Mouse (Mus musculus): ENCODE data around the gene Pyy. TPM values are rescaled to one million over a fixed set of nuclear protein-coding genes. Genes with fewer than 3 reads are reported as not detected.

Gene Pyy
- polyA plus RNA-seq, 1 experiment from 2014 or later: not detected

DNA sequence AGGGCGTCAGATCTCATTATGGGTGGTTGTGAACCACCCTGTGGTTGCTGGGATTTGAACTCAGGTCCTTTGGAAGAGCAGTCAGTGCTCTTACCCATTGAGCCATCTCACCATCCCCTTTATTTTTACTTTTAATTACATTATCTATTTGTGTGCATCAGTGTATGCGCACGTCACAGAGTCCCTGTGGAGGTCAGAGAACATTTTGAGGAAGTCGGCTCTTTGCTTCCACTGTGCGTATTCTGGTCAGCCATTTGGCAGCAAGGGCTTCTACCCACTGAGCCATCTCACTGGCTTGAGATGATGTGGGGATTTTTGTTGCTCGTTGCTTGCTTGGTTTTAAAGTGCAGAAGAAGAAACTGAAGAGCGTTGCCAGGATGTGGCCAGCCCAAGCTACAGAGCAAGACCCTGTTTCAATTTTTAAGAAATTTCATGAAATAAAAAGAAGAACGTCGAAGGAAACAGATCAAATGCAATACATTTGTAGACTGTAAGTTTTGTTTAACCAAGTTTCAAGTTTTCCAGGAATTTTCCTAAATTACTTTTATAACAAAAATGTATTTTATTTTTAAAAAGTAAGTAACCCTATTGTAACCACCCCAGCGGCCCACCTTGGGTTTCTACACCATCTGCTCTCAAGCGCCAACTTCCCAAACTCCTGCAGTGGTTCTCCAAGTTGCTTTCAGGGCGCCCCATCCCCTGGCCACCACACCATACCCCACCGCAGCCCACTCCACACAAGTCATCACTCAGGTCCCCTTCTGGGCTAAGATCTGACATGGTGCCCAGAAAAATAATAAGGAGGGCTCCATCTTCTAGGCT is 30.2 kb upstream of the Pyy start:
- Histone ChIP-seq H3K9ac (replicated peaks) (0 out of 2 replicates have a peak overlapping the region, but pooled peaks have one; percentile 42), H3K27ac (no peak overlapping the region), H3K27me3 (peaks cover 34% of the 10 kb centered on the region), H3K36me3 (no peaks in the 10 kb centered on the region), H3K4me3 (replicated peaks) (peak overlapping the region; percentile 30), H3K4me2 (peak overlapping the region; percentile 61), H3K9me3 (no peaks in the 10 kb centered on the region), H3K4me1 (replicated peaks) (peaks cover 11% of the 10 kb centered on the region)
- WGBS: 46% methylated on average over 13 of the region's 13 CpGs
- ATAC-seq (ENCODE audit: insufficient number of reproducible peaks, insufficient read depth, low FRiP score, low TSS enrichment, low read depth): peak; percentile 16; the same call in 1 of the 2 replicates

DNA sequence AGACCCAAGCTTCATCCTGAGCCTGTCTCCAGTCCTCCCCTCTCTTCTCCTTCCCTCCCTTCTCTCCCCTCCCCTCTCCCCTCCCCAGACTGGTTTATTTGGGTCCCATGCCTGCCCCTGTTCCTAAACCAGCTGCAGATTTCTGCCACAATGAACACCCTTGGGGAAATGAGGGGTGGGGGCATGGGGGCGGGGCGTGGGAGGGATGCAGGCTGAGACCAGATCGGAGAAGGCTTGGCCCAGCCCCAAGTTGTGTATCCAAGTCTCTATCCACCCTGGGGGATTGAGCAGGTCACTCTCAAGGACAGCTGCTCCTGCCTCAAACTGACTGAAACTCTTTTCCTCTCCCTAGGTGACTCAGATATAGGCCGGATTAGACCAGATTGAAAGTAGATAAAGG is 26.9 kb upstream of the Pyy start:
- no peak for ATAC-seq (ENCODE audit: insufficient number of reproducible peaks, insufficient read depth, low FRiP score, low TSS enrichment, low read depth)
- 38% methylated on average over 4 of the region's 4 CpGs for WGBS

GRCm38 (mm10) chr11:102117386-102117785 is 9.8 kb upstream of the Pyy start:
- peaks cover 2% of the 10 kb centered on the region; the same call in 1 of the 2 replicates for H3K9me3 ChIP-seq
- WGBS: 84% methylated on average over 6 of the region's 6 CpGs
- H3K9ac ChIP-seq (replicated peaks): no peak overlapping the region
- H3K27me3 ChIP-seq: peaks cover 17% of the 10 kb centered on the region
- H3K4me1 ChIP-seq (replicated peaks): no peaks in the 10 kb centered on the region
- no peak for ATAC-seq (ENCODE audit: insufficient number of reproducible peaks, insufficient read depth, low FRiP score, low TSS enrichment, low read depth)
- H3K36me3 ChIP-seq: no peaks in the 10 kb centered on the region
- H3K4me2 ChIP-seq: no peak overlapping the region
- no peak overlapping the region for H3K4me3 ChIP-seq (replicated peaks)
- H3K27ac ChIP-seq: no peak overlapping the region

More for the DNA sequence above, 26.9 kb upstream of the Pyy start:
- Histone ChIP-seq H3K4me1 (replicated peaks) (peaks cover 11% of the 10 kb centered on the region), H3K27me3 (peaks cover 26% of the 10 kb centered on the region), H3K27ac (no peak overlapping the region), H3K4me2 (no peak overlapping the region), H3K36me3 (no peaks in the 10 kb centered on the region), H3K9me3 (no peaks in the 10 kb centered on the region), H3K9ac (replicated peaks) (no peak overlapping the region), H3K4me3 (replicated peaks) (no peak overlapping the region)

- Histone ChIP-seq H3K27me3 (peaks cover 17% of the 10 kb centered on the region), H3K4me3 (replicated peaks) (no peak overlapping the region), H3K9ac (replicated peaks) (no peak overlapping the region), H3K27ac (no peak overlapping the region), H3K4me1 (replicated peaks) (no peaks in the 10 kb centered on the region), H3K36me3 (no peaks in the 10 kb centered on the region), H3K4me2 (no peak overlapping the region), H3K9me3 (peaks cover 2% of the 10 kb centered on the region; the same call in 1 of the 2 replicates)
- 76% methylated on average over 8 of the region's 8 CpGs for WGBS
- no peak for ATAC-seq (ENCODE audit: insufficient number of reproducible peaks, insufficient read depth, low FRiP score, low TSS enrichment, low read depth)
Measured at GRCm38 (mm10) chr11:102116241-102116640, 8.6 kb upstream of the Pyy start.

DNA sequence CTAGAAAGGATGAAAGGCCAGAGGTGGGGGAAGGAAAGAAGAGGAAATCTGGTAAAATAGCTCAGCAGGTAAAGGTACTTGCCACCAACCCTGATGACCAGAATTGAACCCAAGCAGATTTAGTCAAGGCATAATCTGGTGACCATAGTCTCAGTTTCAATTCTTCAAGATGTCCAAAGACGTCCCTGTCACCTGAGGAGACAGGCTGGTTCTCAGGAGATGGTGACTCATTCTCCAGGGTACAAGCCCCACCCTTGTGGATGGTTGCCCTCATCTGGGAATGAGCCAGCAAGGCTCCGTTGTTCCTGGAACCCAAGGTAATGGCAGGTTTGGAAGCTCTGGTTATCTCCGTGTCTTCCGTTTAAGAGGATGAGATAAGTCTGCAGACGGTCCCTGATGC is 3.9 kb upstream of the Pyy start:
- H3K4me1 ChIP-seq (replicated peaks): peaks cover 9% of the 10 kb centered on the region
- H3K27ac ChIP-seq: no peak overlapping the region
- WGBS: 70% methylated on average over 5 of the region's 5 CpGs
- no peak for ATAC-seq (ENCODE audit: insufficient number of reproducible peaks, insufficient read depth, low FRiP score, low TSS enrichment, low read depth)
- no peaks in the 10 kb centered on the region for H3K36me3 ChIP-seq
- no peak overlapping the region for H3K4me2 ChIP-seq
- H3K9me3 ChIP-seq: no peaks in the 10 kb centered on the region
- peaks cover 60% of the 10 kb centered on the region for H3K27me3 ChIP-seq
- H3K4me3 ChIP-seq (replicated peaks): no peak overlapping the region
- H3K9ac ChIP-seq (replicated peaks): no peak overlapping the region

DNA sequence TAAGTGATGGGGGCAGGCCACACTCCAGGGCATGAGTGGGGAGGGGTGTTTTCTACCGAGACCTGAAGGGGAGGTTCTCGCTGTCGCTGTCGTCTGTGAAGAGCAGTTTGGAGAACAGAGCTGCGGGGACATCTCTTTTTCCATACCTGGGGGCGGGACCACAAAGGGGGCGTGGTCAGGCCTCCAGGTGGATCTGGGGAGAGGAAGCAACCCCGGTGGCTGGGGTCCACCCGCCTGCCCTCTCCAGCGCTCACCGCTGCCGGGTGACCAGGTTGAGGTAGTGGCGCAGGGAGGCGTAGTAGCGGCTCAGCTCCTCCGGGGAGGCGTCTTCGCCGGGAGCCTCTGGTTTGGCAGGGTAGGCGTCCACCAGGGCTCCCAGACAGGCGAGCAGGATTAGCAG is 721 bp downstream of the Pyy start:
- 2% methylated on average over 21 of the region's 21 CpGs for WGBS
- Histone ChIP-seq H3K27ac (no peak overlapping the region), H3K9me3 (no peaks in the 10 kb centered on the region), H3K36me3 (no peaks in the 10 kb centered on the region), H3K4me1 (replicated peaks) (peaks cover 15% of the 10 kb centered on the region), H3K4me3 (replicated peaks) (peak overlapping the region; percentile 20; the same call in 1 of the 2 replicates), H3K27me3 (peaks cover 88% of the 10 kb centered on the region), H3K4me2 (peak overlapping the region; percentile 42), H3K9ac (replicated peaks) (no peak overlapping the region; the same call in 1 of the 2 replicates)
- no peak for ATAC-seq (ENCODE audit: insufficient number of reproducible peaks, insufficient read depth, low FRiP score, low TSS enrichment, low read depth)

DNA sequence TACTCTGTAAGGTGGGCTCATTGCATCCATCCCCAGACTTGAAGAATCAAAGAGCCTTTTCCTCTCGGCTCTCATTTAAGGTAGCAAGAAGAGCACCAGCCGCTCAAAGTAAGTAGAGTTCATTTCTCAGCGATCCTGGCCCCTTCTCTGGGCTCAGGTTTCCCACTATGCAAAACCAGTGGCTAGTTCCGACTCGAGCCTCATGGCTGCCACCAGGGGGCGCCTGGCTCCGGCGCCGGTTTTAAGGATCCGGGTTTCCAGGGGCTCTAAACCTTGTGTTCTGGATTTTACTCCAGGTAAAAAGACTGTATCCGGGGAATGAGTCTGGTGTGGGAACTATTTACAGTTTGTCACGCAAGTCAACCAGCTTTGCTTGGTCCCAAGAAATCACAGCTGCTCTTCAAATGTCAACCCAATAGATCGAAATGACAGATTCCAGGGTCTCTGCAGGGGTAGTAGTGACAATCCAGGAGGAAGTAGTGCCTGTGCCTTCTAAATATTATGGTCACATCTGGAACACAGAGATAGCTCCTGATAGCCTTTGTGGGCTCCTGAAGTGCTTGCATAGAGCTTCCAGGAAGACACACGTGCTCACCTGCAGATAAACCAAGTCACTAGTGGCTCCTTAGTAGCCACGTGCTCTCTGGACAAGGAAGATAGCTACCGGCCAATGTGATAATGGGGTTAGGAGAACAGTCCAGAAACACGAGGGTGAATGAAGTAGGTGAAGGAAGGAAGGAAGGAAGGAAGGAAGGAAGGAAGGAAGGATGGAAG is 5.0 kb downstream of the Pyy start:
- no peak overlapping the region for H3K4me2 ChIP-seq
- no peaks in the 10 kb centered on the region for H3K9me3 ChIP-seq
- no peak overlapping the region for H3K27ac ChIP-seq
- H3K4me3 ChIP-seq (replicated peaks): no peak overlapping the region
- H3K36me3 ChIP-seq: no peaks in the 10 kb centered on the region
- H3K9ac ChIP-seq (replicated peaks): no peak overlapping the region
- H3K27me3 ChIP-seq: peaks cover 96% of the 10 kb centered on the region
- no peak for ATAC-seq (ENCODE audit: insufficient number of reproducible peaks, insufficient read depth, low FRiP score, low TSS enrichment, low read depth)
- 20% methylated on average over 17 of the region's 17 CpGs for WGBS
- peaks cover 18% of the 10 kb centered on the region for H3K4me1 ChIP-seq (replicated peaks)

GRCm38 (mm10) chr11:102101219-102101618 is 6.4 kb downstream of the Pyy start, which contains the start of gene Ppy:
Gene Ppy (minus strand): TSS chr11:102101319.
- ATAC-seq (ENCODE audit: insufficient number of reproducible peaks, insufficient read depth, low FRiP score, low TSS enrichment, low read depth): no peak
- H3K27ac ChIP-seq: no peak within 1 kb of the TSS
- H3K4me1 ChIP-seq (replicated peaks): peaks cover 23% of the 10 kb centered on the region
- no peak within 1 kb of the TSS for H3K9ac ChIP-seq (replicated peaks)
- no peak within 1 kb of the TSS for H3K4me2 ChIP-seq
- no peak within 1 kb of the TSS for H3K4me3 ChIP-seq (replicated peaks)
- peaks cover 82% of the 10 kb centered on the region for H3K27me3 ChIP-seq
- H3K36me3 ChIP-seq: no peaks in the 10 kb centered on the region
- H3K9me3 ChIP-seq: no peaks in the 10 kb centered on the region
- 85% methylated on average over 4 of the region's 4 CpGs for WGBS

DNA sequence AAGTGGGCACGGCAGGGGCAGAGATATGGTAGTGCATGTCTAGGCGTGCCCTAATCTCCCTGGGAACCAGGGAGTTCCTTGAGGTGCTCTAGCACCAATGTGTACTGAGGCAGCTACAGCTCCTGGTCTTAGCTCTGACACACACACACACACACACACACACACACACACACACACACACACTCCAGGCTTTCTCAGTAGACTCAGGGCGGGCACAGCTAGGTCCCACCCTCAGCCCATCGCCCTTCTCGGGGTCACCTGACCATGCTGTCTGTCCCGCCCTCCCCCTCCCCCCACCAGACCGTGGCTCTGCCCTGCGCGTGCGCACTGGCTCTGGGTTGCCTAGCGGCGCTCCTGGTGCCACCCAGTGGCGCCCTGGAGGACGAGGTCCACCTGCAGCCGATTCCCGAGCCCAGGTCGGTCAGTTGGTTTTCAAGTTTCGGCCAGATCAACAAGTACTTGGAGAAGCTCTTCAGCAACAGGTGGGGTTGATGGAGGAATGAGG is 10.7 kb downstream of the Pyy start:
- no peak overlapping the region for H3K27ac ChIP-seq
- peak overlapping the region; percentile 26 for H3K4me3 ChIP-seq (replicated peaks)
- WGBS: 6% methylated on average over 18 of the region's 18 CpGs
- H3K9me3 ChIP-seq: no peaks in the 10 kb centered on the region
- H3K4me1 ChIP-seq (replicated peaks): peaks cover 18% of the 10 kb centered on the region
- ATAC-seq (ENCODE audit: insufficient number of reproducible peaks, insufficient read depth, low FRiP score, low TSS enrichment, low read depth): peak; percentile 78
- no peaks in the 10 kb centered on the region for H3K36me3 ChIP-seq
- peak overlapping the region; percentile 55 for H3K4me2 ChIP-seq
- peaks cover 42% of the 10 kb centered on the region for H3K27me3 ChIP-seq
- H3K9ac ChIP-seq (replicated peaks): peak overlapping the region; percentile 40; the same call in 1 of the 2 replicates

- Histone ChIP-seq H3K4me3 (replicated peaks) (0 out of 2 replicates have a peak overlapping the region, but pooled peaks have one; percentile 26), H3K4me1 (replicated peaks) (peaks cover 15% of the 10 kb centered on the region; the same call in 1 of the 2 replicates), H3K9me3 (no peaks in the 10 kb centered on the region), H3K27me3 (peaks cover 40% of the 10 kb centered on the region), H3K36me3 (no peaks in the 10 kb centered on the region), H3K27ac (no peak overlapping the region), H3K9ac (replicated peaks) (no peak overlapping the region; the same call in 1 of the 2 replicates), H3K4me2 (peak overlapping the region; percentile 55)
- 66% methylated on average over 5 of the region's 5 CpGs for WGBS
- peak; percentile 7; the same call in 1 of the 2 replicates for ATAC-seq (ENCODE audit: insufficient number of reproducible peaks, insufficient read depth, low FRiP score, low TSS enrichment, low read depth)
Measured at GRCm38 (mm10) chr11:102096446-102096845, 11.2 kb downstream of the Pyy start.

- H3K4me3 ChIP-seq (replicated peaks): no peak overlapping the region
- H3K4me2 ChIP-seq: no peak overlapping the region
- no peak overlapping the region; the same call in 1 of the 2 replicates for H3K9ac ChIP-seq (replicated peaks)
- no peaks in the 10 kb centered on the region for H3K36me3 ChIP-seq
- no peak overlapping the region for H3K27ac ChIP-seq
- H3K4me1 ChIP-seq (replicated peaks): peaks cover 15% of the 10 kb centered on the region; the same call in 1 of the 2 replicates
- H3K9me3 ChIP-seq: no peaks in the 10 kb centered on the region
- no peak for ATAC-seq (ENCODE audit: insufficient number of reproducible peaks, insufficient read depth, low FRiP score, low TSS enrichment, low read depth)
- peaks cover 32% of the 10 kb centered on the region for H3K27me3 ChIP-seq
- 83% methylated on average over 3 of the region's 3 CpGs for WGBS
Measured at GRCm38 (mm10) chr11:102095676-102096075, 12.0 kb downstream of the Pyy start.
